Mouse (Mus musculus) kidney, postnatal 0 days (tissue): ENCODE results near the gene Cend1. TPM values are rescaled to one million over a fixed set of nuclear protein-coding genes. Genes with fewer than 3 reads are reported as not detected.
"Not testable (repeated sequence)": the region's sequence is repeated elsewhere in the genome, so short reads cannot be mapped to it uniquely, and the experiment has no call there.

Experiments used
- ATAC-seq: fragments of 200-750 bp; cut with Nextera tagmentation; replicated peaks from 2 replicates; pipeline ENCODE4 v1.8.0; 2017; ENCODE audit warnings: low read depth, moderate number of reproducible peaks, moderate TSS enrichment, moderate library complexity; ENCODE audit not compliant: low FRiP score
- DNase-seq: peaks from one replicate; pipeline ENCODE4 v3.0.0-alpha.2; 2016; ENCODE audit warnings: low spot score
- H3K27ac ChIP-seq: fragments of 300-500 bp; sonication (generic); 2 replicates; pipeline ENCODE4 v1.5.1; 2014; ENCODE audit warnings: mild to moderate bottlenecking
- H3K27me3 ChIP-seq: fragments of 300-500 bp; sonication (generic); 2 replicates; pipeline ENCODE4 v1.6.1; 2014; ENCODE audit warnings: low read length, mixed read lengths; ENCODE audit not compliant: insufficient read depth
- H3K36me3 ChIP-seq: fragments of 300-500 bp; sonication (generic); 2 replicates; pipeline ENCODE4 v1.6.1; 2014; ENCODE audit warnings: low read length, mixed read lengths; ENCODE audit not compliant: insufficient read depth
- H3K4me1 ChIP-seq: fragments of 300-500 bp; sonication (generic); replicated peaks from 2 replicates; pipeline ENCODE4 v1.6.1; 2014; ENCODE audit warnings: antibody characterized with exemption, low read length, mixed read lengths; ENCODE audit not compliant: insufficient read depth
- H3K4me2 ChIP-seq: fragments of 300-500 bp; sonication (generic); 2 replicates; pipeline ENCODE4 v1.6.1; 2014; ENCODE audit warnings: mild to moderate bottlenecking, low read length, moderate library complexity, mixed read lengths
- H3K4me3 ChIP-seq: fragments of 300-500 bp; sonication (generic); replicated peaks from 2 replicates; pipeline ENCODE4 v1.5.1; 2014; ENCODE audit warnings: low read depth, low read length
- H3K9ac ChIP-seq: fragments of 300-500 bp; sonication (generic); 2 replicates; pipeline ENCODE4 v1.6.1; 2014; ENCODE audit warnings: low read depth, low read length
- H3K9me3 ChIP-seq: fragments of 300-500 bp; sonication (generic); replicated peaks from 2 replicates; pipeline ENCODE4 v1.6.1; 2016; ENCODE audit warnings: low read length, inconsistent platforms, mixed read lengths
- CTCF ChIP-seq: IDR thresholded peaks from 2 replicates; pipeline ENCODE4 v1.5.1; 2016; ENCODE audit warnings: antibody characterized with exemption, low read depth, mild to moderate bottlenecking, moderate library complexity
- WGBS: fragments of 180-500 bp; shearing (Covaris S2); extraction: QIAGEN DNeasy Blood & Tissue Kit; methylation state at CpG from one replicate; pipeline ENCODE4 v1.1.7; 2014; 5-methylcytosine and 5-hydroxymethylcytosine counted together
- polyA plus RNA-seq: library from polyadenylated mRNA; unstranded; fragments of >200 nt; fragmentation: Nextera tagmentation; extraction: Ambion mirVana; gene quantifications from 2 replicates; pipeline ENCODE4 v1.2.1, GENCODE M21; 2015

The Cend1 gene
- polyA plus RNA-seq, 1 experiment from 2014 or later = 2.2 TPM

GRCm38 (mm10) chr7:141451928-141452327, 22.6 kb upstream of the Cend1 start:
- H3K36me3 ChIP-seq = peaks cover 17% of the 10 kb centered on the region; the same call in 1 of the 2 replicates
- no peak overlapping the region for H3K4me3 ChIP-seq
- TF ChIP-seq CTCF = no peak
- H3K27ac ChIP-seq = no peak overlapping the region
- H3K9me3 ChIP-seq = no peaks in the 10 kb centered on the region
- H3K4me2 ChIP-seq = no peak overlapping the region
- no peak for DNase-seq
- no peak for ATAC-seq
- no peak overlapping the region for H3K9ac ChIP-seq
- H3K27me3 ChIP-seq = no peaks in the 10 kb centered on the region
- H3K4me1 ChIP-seq = 0 out of 2 replicates have a peak, but pooled peaks cover 7% of the 10 kb centered on the region

GRCm38 (mm10) chr7:141447110-141447991, 18.1 kb upstream of the Cend1 start, which contains the start of gene Rplp2:
Rplp2 (plus strand) TSS chr7:141447370.
- Histone ChIP-seq H3K4me3 (peak within 1 kb of the TSS; percentile 73), H3K27ac (peak within 1 kb of the TSS; percentile 86), H3K27me3 (no peaks in the 10 kb centered on the region), H3K4me1 (peaks cover 20% of the 10 kb centered on the region; the same call in 1 of the 2 replicates), H3K9me3 (no peaks in the 10 kb centered on the region), H3K4me2 (peak within 1 kb of the TSS; percentile 60), H3K9ac (peak within 1 kb of the TSS; percentile 81), H3K36me3 (peaks cover 17% of the 10 kb centered on the region; the same call in 1 of the 2 replicates)
- 0 out of 2 replicates have a peak, but pooled peaks have one; percentile 8 for TF ChIP-seq CTCF
- DNase-seq (peak; percentile 98), ATAC-seq (peak; percentile 88)
- under 1% methylated on average over 63 of the region's 63 CpGs for WGBS

- Histone ChIP-seq H3K36me3 (peaks cover 11% of the 10 kb centered on the region; the same call in 1 of the 2 replicates), H3K4me1 (peaks cover 20% of the 10 kb centered on the region; the same call in 1 of the 2 replicates)
- WGBS = 85% methylated on average over 3 of the region's 3 CpGs
Measured at GRCm38 (mm10) chr7:141446374-141446773, 17.1 kb upstream of the Cend1 start.

GRCm38 (mm10) chr7:141443828-141444237, 14.5 kb upstream of the Cend1 start, which contains the start of gene Pidd1:
Pidd1 (minus strand) TSS chr7:141444025.
- peak within 1 kb of the TSS; percentile 44 for H3K4me3 ChIP-seq
- H3K36me3 ChIP-seq = peaks cover 7% of the 10 kb centered on the region; the same call in 1 of the 2 replicates
- DNase-seq (peak; percentile 93), ATAC-seq (peak; percentile 30; the same call in 1 of the 2 replicates)
- 0% methylated on average over 25 of the region's 25 CpGs for WGBS
- H3K27me3 ChIP-seq = no peaks in the 10 kb centered on the region
- peaks cover 22% of the 10 kb centered on the region; the same call in 1 of the 2 replicates for H3K4me1 ChIP-seq
- no peak for TF ChIP-seq CTCF
- H3K27ac ChIP-seq = peak within 1 kb of the TSS; percentile 27
- peak within 1 kb of the TSS; percentile 61 for H3K9ac ChIP-seq
- peak within 1 kb of the TSS; percentile 88 for H3K4me2 ChIP-seq
- no peaks in the 10 kb centered on the region for H3K9me3 ChIP-seq

More at GRCm38 (mm10) chr7:141446374-141446773, 17.1 kb upstream of the Cend1 start:
- ATAC-seq, H3K27me3 ChIP-seq, H3K9ac ChIP-seq, H3K9me3 ChIP-seq, H3K4me2 ChIP-seq, H3K27ac ChIP-seq, H3K4me3 ChIP-seq, DNase-seq: not testable (repeated sequence)

- Histone ChIP-seq H3K4me1 (peaks cover 20% of the 10 kb centered on the region; the same call in 1 of the 2 replicates), H3K36me3 (peaks cover 5% of the 10 kb centered on the region; the same call in 1 of the 2 replicates), H3K27ac (peak overlapping the region; percentile 27; the same call in 1 of the 2 replicates), H3K9me3 (no peaks in the 10 kb centered on the region), H3K27me3 (no peaks in the 10 kb centered on the region), H3K4me2 (peak overlapping the region; percentile 88), H3K9ac (peak overlapping the region; percentile 61), H3K4me3 (peak overlapping the region; percentile 44)
- WGBS = 9% methylated on average over 12 of the region's 12 CpGs
- DNase-seq = peak; percentile 78
- TF ChIP-seq CTCF = peak; percentile 59
- ATAC-seq = peak; percentile 7; the same call in 1 of the 2 replicates
Measured at GRCm38 (mm10) chr7:141443081-141443821, 14.0 kb upstream of the Cend1 start.
